Mouse (Mus musculus) left cerebral cortex, adult 9 months (tissue): ENCODE results near the gene Psd.

Experiments used
- DNase-seq, 2 experiments: peaks; one replicate each; pipeline ENCODE4 v3.0.0; 2022; ENCODE audit warnings: low spot score in 2 of 2

Psd gene

GRCm38 (mm10) chr19:46339287-46339971 lies 12.5 kb upstream of the Psd start:
- DNase-seq: peak in 1 of 2 experiments; percentile 49

DNA sequence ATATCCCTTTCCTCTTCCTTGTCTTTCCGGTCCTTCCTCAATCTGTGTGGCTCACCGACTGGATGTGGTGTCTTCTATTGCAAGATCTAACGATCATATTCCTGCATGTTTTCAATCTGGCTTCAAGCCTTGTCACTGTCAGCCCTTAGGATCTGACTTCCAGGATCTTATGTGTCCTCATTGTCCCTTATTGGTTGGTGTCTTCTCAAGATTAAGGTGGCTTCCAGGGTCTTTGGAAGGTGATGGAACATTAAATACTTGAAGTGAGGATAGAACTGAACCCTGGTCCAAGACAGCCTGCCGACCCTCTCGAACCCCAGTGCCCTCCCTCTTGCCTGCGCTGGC lies 12.0 kb upstream of the Psd start:
- DNase-seq: no peak

DNA sequence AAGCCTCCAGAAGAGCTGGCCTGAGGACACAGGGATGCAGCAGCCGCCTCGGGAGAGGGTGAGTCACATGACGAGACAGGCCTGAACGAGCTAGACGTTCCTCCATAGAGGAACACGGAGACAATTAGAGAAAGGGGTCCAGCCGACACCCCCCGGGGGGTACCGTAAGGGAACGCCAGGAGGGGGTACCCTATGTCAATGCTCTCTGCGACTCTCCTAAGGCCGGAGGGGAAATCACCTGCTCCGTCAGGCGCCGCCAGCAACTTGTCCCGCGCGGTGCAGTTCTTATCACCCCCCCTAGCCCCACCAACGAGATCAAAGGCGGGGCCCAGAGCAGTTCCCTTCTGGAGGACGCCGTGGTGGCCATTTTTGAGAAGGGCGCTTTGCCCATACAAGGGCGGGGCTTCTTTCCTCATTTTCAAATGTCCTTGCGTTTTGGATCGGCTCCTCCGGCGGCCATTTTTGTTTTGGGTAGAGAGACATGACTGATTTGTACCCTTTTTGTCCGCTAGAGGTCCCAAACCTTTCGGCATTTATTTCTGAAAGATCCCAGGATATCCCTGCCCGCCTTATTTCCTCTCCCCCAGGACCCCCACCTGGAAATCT lies 11.5 kb upstream of the Psd start, which contains the start of gene Cuedc2:
Gene Cuedc2, minus strand, starts transcription at position 372 of the 606 bp plus-strand sequence.
- peak; percentile 92 to 100 for DNase-seq

GRCm38 (mm10) chr19:46337719-46338330 lies 10.9 kb upstream of the Psd start:
- DNase-seq: no peak

DNA sequence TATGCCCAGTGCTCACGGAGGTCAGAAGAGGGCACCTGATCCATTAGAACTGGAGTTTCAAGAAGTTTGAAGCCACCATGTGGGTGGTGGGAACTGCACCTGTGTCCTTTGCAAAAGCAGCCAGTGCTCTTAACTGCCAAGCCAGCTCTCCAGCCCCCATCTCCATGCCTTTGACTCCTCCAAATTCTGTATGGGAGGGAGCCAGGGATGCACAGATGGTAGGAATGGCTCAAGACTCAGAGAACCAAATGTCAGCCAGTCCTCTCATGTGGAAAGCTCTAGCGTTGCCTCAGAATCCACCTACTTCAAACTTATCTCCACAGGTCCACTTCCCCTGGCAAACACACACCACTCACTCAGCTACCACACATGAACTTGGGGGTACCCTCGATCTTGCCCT lies 7.0 kb upstream of the Psd start:
- DNase-seq: no peak

GRCm38 (mm10) chr19:46332721-46333339 lies 5.9 kb upstream of the Psd start:
- DNase-seq: no peak

- no peak for DNase-seq
Observed at GRCm38 (mm10) chr19:46331936-46332335, 5.0 kb upstream of the Psd start.

DNA sequence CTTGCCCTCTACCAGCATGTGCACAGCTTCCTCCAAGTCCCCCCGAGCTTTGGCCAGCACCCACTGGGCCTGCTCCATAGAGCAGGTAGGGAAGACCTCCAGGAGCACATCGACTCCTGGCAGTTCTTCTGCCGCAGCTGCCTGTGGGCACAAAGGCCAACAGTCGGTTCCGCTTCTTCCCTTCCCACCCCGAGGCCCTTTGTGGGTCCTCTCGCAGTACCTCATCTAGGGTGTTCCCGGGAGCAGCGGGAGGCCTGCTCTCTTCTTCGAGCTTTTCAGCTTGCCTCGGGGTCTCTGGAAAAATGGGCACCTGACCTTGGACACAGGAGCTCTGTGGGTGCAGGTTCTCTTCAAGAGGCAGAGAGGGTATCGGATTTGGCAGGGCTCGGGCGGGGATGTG lies 4.4 kb upstream of the Psd start:
- DNase-seq: no peak

- no peak for DNase-seq
Observed at GRCm38 (mm10) chr19:46330696-46331095, 3.7 kb upstream of the Psd start.

GRCm38 (mm10) chr19:46329951-46330350 lies 3.0 kb upstream of the Psd start:
- DNase-seq: peak in 1 of 2 experiments; percentile 83

DNA sequence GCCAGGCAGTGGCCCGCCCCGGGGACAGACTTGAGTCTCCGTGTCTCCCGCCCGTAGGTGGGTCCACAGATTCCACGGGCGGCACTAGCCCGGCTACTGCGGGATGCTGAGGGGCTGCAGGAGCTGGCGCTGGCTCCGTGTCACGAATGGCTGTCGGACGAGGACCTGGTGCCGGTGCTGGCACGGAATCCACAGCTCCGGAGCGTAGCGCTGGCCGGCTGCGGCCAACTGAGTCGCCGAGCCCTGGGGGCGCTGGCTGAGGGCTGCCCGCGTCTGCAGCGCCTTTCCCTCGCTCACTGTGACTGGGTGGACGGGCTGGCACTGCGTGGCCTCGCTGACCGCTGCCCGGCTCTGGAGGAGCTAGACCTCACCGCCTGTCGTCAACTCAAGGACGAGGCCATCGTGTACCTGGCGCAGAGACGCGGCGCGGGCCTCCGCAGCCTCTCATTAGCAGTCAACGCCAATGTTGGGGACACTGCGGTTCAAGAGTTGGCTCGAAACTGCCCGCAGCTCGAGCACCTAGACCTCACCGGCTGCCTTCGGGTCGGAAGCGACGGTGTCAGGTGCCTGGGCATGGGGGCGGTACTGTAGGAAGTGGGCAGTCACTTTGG lies 2.2 kb upstream of the Psd start:
- no peak for DNase-seq

- DNase-seq: peak; percentile 92 to 96
Observed at GRCm38 (mm10) chr19:46328081-46329030, 1.4 kb upstream of the Psd start, which contains the start of gene Fbxl15. Gene Fbxl15 (plus strand): TSS chr19:46328184.

DNA sequence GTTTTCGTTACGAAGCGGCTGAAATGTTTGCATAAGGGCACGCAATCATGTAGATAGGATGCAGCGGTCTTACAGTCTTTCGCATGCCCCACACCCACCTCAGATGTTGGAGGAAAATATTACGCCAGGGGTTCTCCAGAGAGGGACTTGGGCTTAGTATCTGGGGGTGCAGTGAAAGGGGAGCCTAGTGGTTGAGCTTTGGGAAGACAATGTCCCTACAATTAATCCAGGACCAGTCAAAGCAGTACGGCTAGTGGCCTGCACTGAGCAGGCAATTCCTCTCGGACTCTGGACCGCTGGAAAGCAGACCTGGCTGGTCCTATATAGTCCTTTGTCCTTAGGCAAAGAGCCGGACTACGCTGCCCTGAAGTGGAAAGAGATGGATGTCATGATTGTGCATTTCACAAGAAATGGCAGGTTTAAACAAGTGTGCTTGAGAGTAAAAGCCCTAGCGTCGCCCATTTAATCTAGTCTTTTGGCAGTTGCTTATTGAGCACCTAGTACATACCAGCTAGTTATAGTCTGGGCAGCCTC lies 642 bp upstream of the Psd start:
- DNase-seq: no peak

- DNase-seq: peak in 1 of 2 experiments; percentile 56
Observed at GRCm38 (mm10) chr19:46326019-46326755, 769 bp downstream of the Psd start.

GRCm38 (mm10) chr19:46324918-46325317 lies 2.0 kb downstream of the Psd start:
- no peak for DNase-seq

DNA sequence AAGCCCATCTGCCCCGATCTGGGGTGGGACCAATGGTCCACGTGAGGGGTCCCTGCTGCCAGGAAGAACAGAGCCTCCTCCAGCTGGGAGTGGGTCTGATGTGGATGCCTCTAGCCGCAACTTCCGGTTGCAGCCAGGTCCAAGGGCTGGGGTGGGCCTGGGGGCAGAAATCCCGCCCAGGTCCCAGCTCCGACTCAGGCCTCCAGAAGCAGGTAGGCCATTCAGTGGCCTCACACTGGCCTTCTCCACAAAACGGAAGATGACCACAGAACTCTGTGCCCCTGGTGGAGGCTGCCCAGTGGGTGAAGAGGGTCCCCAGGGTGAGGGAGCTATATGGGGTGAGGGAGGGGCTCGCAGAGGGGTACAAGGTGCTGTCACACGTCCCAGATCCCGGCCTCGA lies 2.6 kb downstream of the Psd start:
- DNase-seq: no peak

DNA sequence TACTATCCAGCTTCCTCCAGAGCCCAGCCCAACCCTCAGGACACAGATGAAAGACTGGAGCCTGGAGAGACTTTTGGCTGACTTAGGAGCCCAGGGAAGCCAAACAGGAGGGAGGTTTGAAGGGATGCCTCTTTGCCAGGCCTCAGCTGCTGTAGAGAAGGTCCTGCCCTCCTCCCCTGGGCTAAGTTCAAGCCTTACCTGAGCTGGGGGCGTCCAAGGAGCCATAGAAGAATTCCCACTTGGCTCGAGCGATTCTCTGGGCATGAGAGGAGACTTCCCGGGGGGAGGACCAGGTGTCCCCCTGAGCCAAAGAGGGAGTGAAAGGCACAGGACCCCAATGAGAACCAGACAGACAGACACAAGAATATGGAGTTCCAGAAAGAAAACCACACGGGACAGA lies 3.2 kb downstream of the Psd start:
- DNase-seq: no peak

DNA sequence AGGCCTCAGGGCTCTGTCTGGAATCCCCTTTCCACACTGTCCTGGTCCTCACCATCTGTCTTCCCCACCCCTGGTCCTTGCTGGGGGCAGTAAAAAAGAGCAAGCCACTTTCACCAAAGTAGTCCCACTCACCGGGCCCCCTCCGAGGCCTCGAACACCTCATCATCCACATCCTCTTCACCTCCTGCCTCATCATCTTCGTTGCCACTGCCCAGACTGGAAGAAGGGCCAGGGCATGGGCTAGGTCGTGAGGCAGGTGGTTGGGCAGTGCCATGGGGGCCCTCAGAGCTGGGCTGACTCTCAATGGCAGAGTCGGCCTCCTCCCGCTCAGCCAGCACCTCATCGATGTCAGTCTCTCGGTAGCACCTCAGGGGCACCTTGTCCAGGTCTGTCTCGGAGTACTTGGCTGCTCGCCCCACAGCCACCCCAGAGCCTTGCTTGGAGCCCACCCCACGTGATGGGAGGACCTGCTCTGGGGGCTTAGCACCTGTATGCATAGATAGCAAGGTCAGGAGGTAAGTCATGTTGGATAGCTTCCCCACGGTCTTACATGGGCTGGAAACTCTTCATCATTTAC lies 3.9 kb downstream of the Psd start:
- DNase-seq: no peak

GRCm38 (mm10) chr19:46322144-46322995 lies 4.6 kb downstream of the Psd start:
- DNase-seq: no peak
